Mouse (Mus musculus): ENCODE results near the gene Tspoap1. TPM values are rescaled to one million over a fixed set of nuclear protein-coding genes. Genes with fewer than 3 reads are reported as not detected.

Gene Tspoap1
- total RNA-seq, 2 experiments from 2014 or later: 144 to 163 TPM

GRCm38 (mm10) chr11:87758957-87759608 lies 1.3 kb upstream of the Tspoap1 start:
- no peak for DNase-seq (ENCODE audit: low spot score in 2 of 2)

- no peak for DNase-seq (ENCODE audit: low spot score in 2 of 2)
These were observed 734 bp upstream of the Tspoap1 start for GRCm38 (mm10) chr11:87759609-87760005.

GRCm38 (mm10) chr11:87761181-87761721 lies 910 bp downstream of the Tspoap1 start:
- DNase-seq (ENCODE audit: low spot score in 2 of 2): no peak

GRCm38 (mm10) chr11:87761806-87762701 lies 1.7 kb downstream of the Tspoap1 start:
- no peak for DNase-seq (ENCODE audit: low spot score in 2 of 2)

- DNase-seq (ENCODE audit: low spot score in 2 of 2): no peak
These were observed 2.5 kb downstream of the Tspoap1 start for GRCm38 (mm10) chr11:87762702-87763385.

GRCm38 (mm10) chr11:87763511-87763987 lies 3.2 kb downstream of the Tspoap1 start:
- peak in 1 of 2 experiments; percentile 46 for DNase-seq (ENCODE audit: low spot score in 2 of 2)

GRCm38 (mm10) chr11:87763988-87764876 lies 3.9 kb downstream of the Tspoap1 start:
- DNase-seq (ENCODE audit: low spot score in 2 of 2): peak in 1 of 2 experiments; percentile 64

GRCm38 (mm10) chr11:87768745-87769144 lies 8.4 kb downstream of the Tspoap1 start:
- DNase-seq (ENCODE audit: low spot score in 2 of 2): no peak

- peak in 1 of 2 experiments; percentile 59 for DNase-seq (ENCODE audit: low spot score in 2 of 2)
These were observed 10.6 kb downstream of the Tspoap1 start for GRCm38 (mm10) chr11:87770989-87771388.

GRCm38 (mm10) chr11:87772354-87772753 lies 12.0 kb downstream of the Tspoap1 start:
- no peak for DNase-seq (ENCODE audit: low spot score in 2 of 2)

- peak in 1 of 2 experiments; percentile 60 for DNase-seq (ENCODE audit: low spot score in 2 of 2)
These were observed 17.9 kb downstream of the Tspoap1 start for GRCm38 (mm10) chr11:87778100-87778765.

GRCm38 (mm10) chr11:87778915-87779314 lies 18.6 kb downstream of the Tspoap1 start:
- DNase-seq (ENCODE audit: low spot score in 2 of 2): no peak

GRCm38 (mm10) chr11:87779392-87779791 lies 19.1 kb downstream of the Tspoap1 start:
- DNase-seq (ENCODE audit: low spot score in 2 of 2): no peak

GRCm38 (mm10) chr11:87780130-87780529 lies 19.8 kb downstream of the Tspoap1 start:
- no peak for DNase-seq (ENCODE audit: low spot score in 2 of 2)

- DNase-seq (ENCODE audit: low spot score in 2 of 2): no peak
These were observed 29.7 kb downstream of the Tspoap1 start for GRCm38 (mm10) chr11:87790088-87790487.

GRCm38 (mm10) chr11:87793460-87793859 lies 33.1 kb downstream of the Tspoap1 start, which contains the start of gene Mpo:
Gene Mpo, plus strand, starts transcription at chr11:87793581.
- no peak for DNase-seq (ENCODE audit: low spot score in 2 of 2)

GRCm38 (mm10) chr11:87801711-87802275 lies 41.5 kb downstream of the Tspoap1 start:
- no peak for DNase-seq (ENCODE audit: low spot score in 2 of 2)

GRCm38 (mm10) chr11:87802621-87803020 lies 42.3 kb downstream of the Tspoap1 start:
- DNase-seq (ENCODE audit: low spot score in 2 of 2): no peak

GRCm38 (mm10) chr11:87805448-87805847 lies 45.1 kb downstream of the Tspoap1 start:
- no peak for DNase-seq (ENCODE audit: low spot score in 2 of 2)

Measured in layer of hippocampus, postnatal 14 days (tissue).